Mouse (Mus musculus) neural tube, embryonic 14.5 days (tissue): ENCODE results near the gene Trim17. TPM values are rescaled to one million over a fixed set of nuclear protein-coding genes. Genes with fewer than 3 reads are reported as not detected.
"Not testable (repeated sequence)": the region's sequence is repeated elsewhere in the genome, so short reads cannot be mapped to it uniquely, and the experiment has no call there.

Source experiments
- ATAC-seq: fragments of 200-750 bp; cut with Nextera tagmentation; 2 replicates; pipeline ENCODE4 v1.8.0; 2017; ENCODE audit warnings: low read depth, mild to moderate bottlenecking, moderate TSS enrichment, moderate library complexity
- H3K27ac ChIP-seq: fragments of 300-500 bp; sonication (generic); 2 replicates; pipeline ENCODE4 v1.5.1; 2014; ENCODE audit warnings: low read depth, mild to moderate bottlenecking, control low read depth, low read length, moderate library complexity, mixed read lengths
- H3K27me3 ChIP-seq: fragments of 300-500 bp; sonication (generic); 2 replicates; pipeline ENCODE4 v1.6.1; 2014; ENCODE audit warnings: low read length; ENCODE audit not compliant: control insufficient read depth, insufficient read depth
- H3K36me3 ChIP-seq: fragments of 300-500 bp; sonication (generic); 2 replicates; pipeline ENCODE4 v1.6.1; 2014; ENCODE audit warnings: low read length, mixed read lengths; ENCODE audit not compliant: control insufficient read depth, insufficient read depth
- H3K4me1 ChIP-seq: fragments of 300-500 bp; sonication (generic); 2 replicates; pipeline ENCODE4 v1.6.1; 2014; ENCODE audit warnings: low read length; ENCODE audit not compliant: control insufficient read depth, insufficient read depth
- H3K4me2 ChIP-seq: fragments of 300-500 bp; sonication (generic); 2 replicates; pipeline ENCODE4 v1.6.1; 2014; ENCODE audit warnings: mild to moderate bottlenecking, low read depth, low read length, control low read depth
- H3K4me3 ChIP-seq: fragments of 300-500 bp; sonication (generic); 2 replicates; pipeline ENCODE4 v1.5.1; 2014; ENCODE audit warnings: low read depth, low read length, control low read depth, mixed read lengths
- H3K9ac ChIP-seq: fragments of 300-500 bp; sonication (generic); replicated peaks from 2 replicates; pipeline ENCODE4 v1.6.1; 2014; ENCODE audit warnings: low read depth, mild to moderate bottlenecking, control low read depth, low read length, mixed read lengths
- H3K9me3 ChIP-seq: fragments of 300-500 bp; sonication (generic); 2 replicates; pipeline ENCODE4 v1.6.1; 2016; ENCODE audit warnings: low read length; ENCODE audit not compliant: control insufficient read depth
- WGBS: fragments of 180-500 bp; shearing (Covaris S2); extraction: QIAGEN DNeasy Blood & Tissue Kit; methylation state at CpG from one replicate; pipeline ENCODE4 v1.1.7; 2014; 5-methylcytosine and 5-hydroxymethylcytosine counted together
- polyA plus RNA-seq: library from polyadenylated mRNA; unstranded; fragments of >200 nt; fragmentation: Nextera tagmentation; extraction: Ambion mirVana; gene quantifications from 2 replicates; pipeline ENCODE4 v1.2.1, GENCODE M21; 2014

The Trim17 gene
- polyA plus RNA-seq, 1 experiment from 2014 or later, result 0.80 TPM

GRCm38 (mm10) chr11:58953351-58954169 is 925 bp upstream of the Trim17 start:
- Histone ChIP-seq H3K27me3 (no peaks in the 10 kb centered on the region), H3K4me1 (peaks cover 34% of the 10 kb centered on the region), H3K4me2 (peak overlapping the region; percentile 84), H3K36me3 (no peaks in the 10 kb centered on the region), H3K4me3 (peak overlapping the region; percentile 83), H3K9ac (peak overlapping the region; percentile 96), H3K9me3 (no peaks in the 10 kb centered on the region), H3K27ac (peak overlapping the region; percentile 100)
- under 1% methylated on average over 33 of the region's 33 CpGs for WGBS
- no peak; the same call in 1 of the 2 replicates for ATAC-seq

DNA sequence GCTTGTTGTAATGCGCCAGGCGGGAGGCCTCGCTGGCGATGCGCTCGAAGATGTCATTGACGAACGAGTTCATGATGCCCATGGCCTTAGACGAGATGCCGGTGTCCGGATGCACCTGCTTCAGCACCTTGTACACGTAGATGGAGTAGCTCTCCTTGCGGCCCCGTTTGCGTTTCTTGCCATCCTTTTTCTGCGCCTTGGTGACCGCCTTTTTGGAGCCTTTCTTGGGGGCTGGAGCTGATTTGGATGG is 390 bp upstream of the Trim17 start:
- WGBS, result 0% methylated on average over 17 of the region's 17 CpGs
- not testable (repeated sequence) for H3K9me3 ChIP-seq, H3K36me3 ChIP-seq, H3K27me3 ChIP-seq
- Histone ChIP-seq H3K9ac (peak overlapping the region; percentile 96), H3K27ac (peak overlapping the region; percentile 100), H3K4me2 (peak overlapping the region; percentile 84), H3K4me3 (peak overlapping the region; percentile 83), H3K4me1 (peaks cover 34% of the 10 kb centered on the region)
- ATAC-seq, result peak; percentile 31

GRCm38 (mm10) chr11:58955143-58955867 is 820 bp downstream of the Trim17 start:
- H3K4me2 ChIP-seq, result peak overlapping the region; percentile 73
- H3K9ac ChIP-seq, result peak overlapping the region; percentile 91
- H3K27ac ChIP-seq, result peak overlapping the region; percentile 100
- WGBS, result under 1% methylated on average over 20 of the region's 20 CpGs
- H3K27me3 ChIP-seq, result no peaks in the 10 kb centered on the region
- H3K4me1 ChIP-seq, result peaks cover 40% of the 10 kb centered on the region
- ATAC-seq, result no peak
- H3K4me3 ChIP-seq, result peak overlapping the region; percentile 83
- no peaks in the 10 kb centered on the region for H3K9me3 ChIP-seq
- H3K36me3 ChIP-seq, result no peaks in the 10 kb centered on the region

- H3K27ac ChIP-seq, result peak overlapping the region; percentile 100
- no peak for ATAC-seq
Observed at GRCm38 (mm10) chr11:58955868-58956257, 1.4 kb downstream of the Trim17 start.

GRCm38 (mm10) chr11:58957226-58957914 is 2.9 kb downstream of the Trim17 start:
- H3K4me1 ChIP-seq, result peaks cover 27% of the 10 kb centered on the region
- no peak for ATAC-seq
- no peak overlapping the region for H3K27ac ChIP-seq

More at GRCm38 (mm10) chr11:58955868-58956257, 1.4 kb downstream of the Trim17 start:
- H3K27me3 ChIP-seq, result no peaks in the 10 kb centered on the region
- no peaks in the 10 kb centered on the region for H3K9me3 ChIP-seq
- peak overlapping the region; percentile 73 for H3K4me2 ChIP-seq
- peak overlapping the region; percentile 91 for H3K9ac ChIP-seq
- H3K4me1 ChIP-seq, result peaks cover 38% of the 10 kb centered on the region
- 20% methylated on average over 8 of the region's 8 CpGs for WGBS
- no peaks in the 10 kb centered on the region for H3K36me3 ChIP-seq
- H3K4me3 ChIP-seq, result peak overlapping the region; percentile 83

DNA sequence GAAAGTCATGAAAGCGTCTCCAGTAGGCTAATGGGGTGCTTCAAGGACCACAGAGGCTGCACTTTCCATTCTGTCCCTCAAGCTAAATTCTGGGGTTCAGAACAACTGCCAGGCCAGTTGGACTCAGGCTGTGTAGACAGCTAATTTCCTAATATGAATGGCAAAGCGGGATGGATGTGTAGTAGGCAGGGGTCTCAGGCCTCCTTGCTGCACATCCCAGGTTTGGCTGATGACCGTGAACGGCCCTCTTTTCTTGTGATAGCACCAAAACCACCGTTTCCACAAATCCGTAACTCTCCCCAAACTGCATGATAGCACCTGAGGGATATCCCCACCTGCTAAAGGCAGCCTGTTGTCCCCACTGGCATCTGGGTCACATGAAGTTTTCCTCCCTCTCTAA is 4.1 kb downstream of the Trim17 start:
- no peaks in the 10 kb centered on the region for H3K27me3 ChIP-seq
- H3K9me3 ChIP-seq, result no peaks in the 10 kb centered on the region
- H3K4me2 ChIP-seq, result peak overlapping the region; percentile 14; the same call in 1 of the 2 replicates
- H3K4me3 ChIP-seq, result no peak overlapping the region
- no peaks in the 10 kb centered on the region for H3K36me3 ChIP-seq
- no peak overlapping the region for H3K9ac ChIP-seq
- no peak for ATAC-seq
- WGBS, result 80% methylated on average over 6 of the region's 6 CpGs
- no peak overlapping the region for H3K27ac ChIP-seq
- peaks cover 22% of the 10 kb centered on the region for H3K4me1 ChIP-seq

More at GRCm38 (mm10) chr11:58957226-58957914, 2.9 kb downstream of the Trim17 start:
- 81% methylated on average over 5 of the region's 5 CpGs for WGBS
- Histone ChIP-seq H3K27me3 (no peaks in the 10 kb centered on the region), H3K4me2 (peak overlapping the region; percentile 73), H3K9me3 (no peaks in the 10 kb centered on the region), H3K36me3 (no peaks in the 10 kb centered on the region), H3K9ac (peak overlapping the region; percentile 91; the same call in 1 of the 2 replicates), H3K4me3 (peak overlapping the region; percentile 83)

GRCm38 (mm10) chr11:58959186-58959825 is 4.8 kb downstream of the Trim17 start:
- 32% methylated on average over 15 of the region's 15 CpGs for WGBS
- Histone ChIP-seq H3K4me1 (peaks cover 22% of the 10 kb centered on the region), H3K27me3 (no peaks in the 10 kb centered on the region), H3K4me2 (peak overlapping the region; percentile 79), H3K27ac (peak overlapping the region; percentile 79; the same call in 1 of the 2 replicates), H3K4me3 (peak overlapping the region; percentile 45), H3K9ac (peak overlapping the region; percentile 58), H3K9me3 (no peaks in the 10 kb centered on the region), H3K36me3 (no peaks in the 10 kb centered on the region)
- no peak for ATAC-seq

GRCm38 (mm10) chr11:58959921-58960465 is 5.5 kb downstream of the Trim17 start:
- H3K4me1 ChIP-seq, result peaks cover 22% of the 10 kb centered on the region
- no peaks in the 10 kb centered on the region for H3K27me3 ChIP-seq
- peak overlapping the region; percentile 58 for H3K9ac ChIP-seq
- 2% methylated on average over 40 of the region's 40 CpGs for WGBS
- H3K27ac ChIP-seq, result peak overlapping the region; percentile 79
- H3K4me3 ChIP-seq, result peak overlapping the region; percentile 45
- H3K36me3 ChIP-seq, result no peaks in the 10 kb centered on the region
- H3K4me2 ChIP-seq, result peak overlapping the region; percentile 79
- ATAC-seq, result peak; percentile 84
- no peaks in the 10 kb centered on the region for H3K9me3 ChIP-seq
